Mouse (Mus musculus): ENCODE measurements around the gene Sh3pxd2b.

DNA sequence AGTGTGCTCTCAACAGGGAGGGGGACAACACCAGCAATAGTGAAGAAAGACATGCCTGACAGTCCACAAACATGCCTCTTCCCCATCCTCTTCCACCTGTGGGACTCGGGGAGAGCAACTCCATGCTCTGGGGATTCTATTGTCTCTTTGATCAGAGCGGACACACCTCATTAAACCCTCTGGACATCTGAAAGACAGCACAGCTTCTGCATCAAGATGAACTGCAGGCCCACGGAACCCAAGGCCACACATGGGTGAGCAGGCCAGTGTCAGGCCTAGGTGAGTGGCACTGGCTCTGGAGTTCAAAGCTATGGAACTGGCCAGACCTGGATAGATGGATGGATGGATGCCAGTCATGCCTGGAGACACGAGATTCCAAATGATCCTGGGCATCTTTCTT, 38.2 kb upstream of the Sh3pxd2b start:
- TF ChIP-seq CTCF (IDR thresholded peaks at IDR 0.05; ENCODE audit: borderline replicate concordance, extremely low read depth, insufficient read depth, insufficient read length) (no peak), POLR2A (IDR thresholded peaks at IDR 0.05; ENCODE audit: borderline replicate concordance, extremely low read depth, insufficient read depth, insufficient read length, poor library complexity, severe bottlenecking) (no peak)
